Mouse (Mus musculus) liver, embryonic 14.5 days (tissue): ENCODE measurements around the gene Anks1b. TPM values are rescaled to one million over a fixed set of nuclear protein-coding genes. Genes with fewer than 3 reads are reported as not detected.

Experiments used
- ATAC-seq: fragments of 200-750 bp; cut with Nextera tagmentation; 2 replicates; pipeline ENCODE4 v1.8.0; 2017; ENCODE audit warnings: moderate number of reproducible peaks, mild to moderate bottlenecking, moderate library complexity; ENCODE audit not compliant: insufficient read depth
- DNase-seq, 3 experiments: peaks; one replicate each; pipeline ENCODE4 v3.0.0-alpha.2; 2012 to 2013; ENCODE audit warnings: low read depth in 3 of 3, low spot score in 3 of 3
- H3K27ac ChIP-seq: fragments of 300-500 bp; sonication (generic); 2 replicates; pipeline ENCODE4 v1.5.1; 2014; ENCODE audit warnings: moderate library complexity, mild to moderate bottlenecking, control low read depth, inconsistent platforms
- H3K27me3 ChIP-seq: fragments of 300-500 bp; sonication (generic); 2 replicates; pipeline ENCODE4 v1.6.1; 2014; ENCODE audit warnings: mild to moderate bottlenecking, low read length, moderate library complexity; ENCODE audit not compliant: control insufficient read depth, insufficient read depth
- H3K36me3 ChIP-seq: fragments of 300-500 bp; sonication (generic); replicated peaks from 2 replicates; pipeline ENCODE4 v1.6.1; 2014; ENCODE audit warnings: low read depth; ENCODE audit not compliant: control insufficient read depth, insufficient read depth
- H3K4me1 ChIP-seq, 2 experiments: fragments of 200-500 bp in 1 of 2; fragments of 300-500 bp in 1 of 2; sonication (generic) in 1 of 2; replicated peaks; 2 replicates each; pipeline ENCODE4 v1.6.1; 2012 to 2014; ENCODE audit warnings: antibody characterized with exemption in 1 of 2, inconsistent platforms in 1 of 2, low read length in 1 of 2; ENCODE audit not compliant: control insufficient read depth in 2 of 2, insufficient read depth in 2 of 2
- H3K4me2 ChIP-seq: fragments of 300-500 bp; sonication (generic); 2 replicates; pipeline ENCODE4 v1.6.1; 2014; ENCODE audit warnings: low read depth, mild to moderate bottlenecking, control low read depth, moderate library complexity
- H3K4me3 ChIP-seq, 2 experiments: fragments of 200-500 bp in 1 of 2; fragments of 300-500 bp in 1 of 2; sonication (generic) in 1 of 2; 2 replicates each; pipeline ENCODE4 v1.5.1; 2012 to 2014; ENCODE audit warnings: low read depth in 2 of 2, low read length in 2 of 2, mild to moderate bottlenecking in 2 of 2, control low read depth in 1 of 2, inconsistent platforms in 1 of 2, moderate library complexity in 1 of 2; ENCODE audit not compliant: insufficient read depth in 1 of 2
- H3K9ac ChIP-seq: fragments of 300-500 bp; sonication (generic); replicated peaks from 2 replicates; pipeline ENCODE4 v1.6.1; 2014; ENCODE audit warnings: mild to moderate bottlenecking, control low read depth, moderate library complexity
- H3K9me3 ChIP-seq: fragments of 300-500 bp; sonication (generic); 2 replicates; pipeline ENCODE4 v1.6.1; 2016; ENCODE audit warnings: low read length, mixed read lengths; ENCODE audit not compliant: control insufficient read depth
- CTCF ChIP-seq: IDR thresholded peaks from 2 replicates; pipeline ENCODE4 v1.5.1; 2016; ENCODE audit warnings: antibody characterized with exemption, low read depth, control low read depth
- EP300 ChIP-seq: IDR thresholded peaks from 2 replicates; pipeline ENCODE4 v1.6.1; 2016; ENCODE audit warnings: antibody characterized with exemption, low read depth
- WGBS: fragments of 180-500 bp; shearing (Covaris S2); extraction: QIAGEN DNeasy Blood & Tissue Kit; methylation state at CpG from one replicate; pipeline ENCODE4 v1.1.7; 2014; ENCODE audit not compliant: insufficient replicate concordance; 5-methylcytosine and 5-hydroxymethylcytosine counted together
- polyA plus RNA-seq, 2 experiments: library from polyadenylated mRNA; depleted of rRNA in 1 of 2; stranded (reverse) in 1 of 2; unstranded in 1 of 2; fragments of >200 nt; fragmentation: Nextera tagmentation in 1 of 2; extraction: Ambion mirVana in 1 of 2; gene quantifications; 2 replicates each; pipeline versions ENCODE4 v1.2.1 to v1.2.3; 2012 to 2014

Anks1b gene
- polyA plus RNA-seq, 2 experiments, result not detected

DNA sequence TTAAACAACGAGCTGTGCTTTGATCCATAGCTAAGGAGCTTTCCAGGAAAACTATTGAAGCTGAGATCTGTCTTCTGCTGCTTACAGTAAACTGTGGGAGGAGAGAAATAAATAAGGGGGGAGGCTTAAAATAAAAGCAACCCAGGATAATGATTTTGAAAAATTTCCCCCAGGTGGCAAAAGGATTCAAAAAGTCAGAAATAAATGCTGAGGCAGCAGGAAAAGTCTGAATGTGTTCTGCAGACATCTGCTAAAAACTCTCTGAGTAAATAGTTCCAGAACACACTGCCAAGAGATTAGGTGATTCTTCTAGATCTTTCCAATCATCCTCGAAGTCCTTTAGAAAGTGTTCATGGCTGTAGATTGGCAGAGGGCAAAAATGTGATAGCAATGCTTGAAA lies 865.2 kb downstream of the Anks1b start:
- H3K9me3 ChIP-seq, result no peaks in the 10 kb centered on the region
- WGBS, result 41% methylated on average over 2 of the region's 2 CpGs
- DNase-seq, result no peak
- no peak overlapping the region for H3K9ac ChIP-seq
- no peak overlapping the region for H3K27ac ChIP-seq
- H3K36me3 ChIP-seq, result no peaks in the 10 kb centered on the region
- TF ChIP-seq CTCF, result no peak
- TF ChIP-seq EP300, result no peak
- H3K4me3 ChIP-seq, result no peak overlapping the region
- no peaks in the 10 kb centered on the region for H3K27me3 ChIP-seq
- no peak for ATAC-seq
- H3K4me2 ChIP-seq, result no peak overlapping the region
- no peaks in the 10 kb centered on the region for H3K4me1 ChIP-seq

DNA sequence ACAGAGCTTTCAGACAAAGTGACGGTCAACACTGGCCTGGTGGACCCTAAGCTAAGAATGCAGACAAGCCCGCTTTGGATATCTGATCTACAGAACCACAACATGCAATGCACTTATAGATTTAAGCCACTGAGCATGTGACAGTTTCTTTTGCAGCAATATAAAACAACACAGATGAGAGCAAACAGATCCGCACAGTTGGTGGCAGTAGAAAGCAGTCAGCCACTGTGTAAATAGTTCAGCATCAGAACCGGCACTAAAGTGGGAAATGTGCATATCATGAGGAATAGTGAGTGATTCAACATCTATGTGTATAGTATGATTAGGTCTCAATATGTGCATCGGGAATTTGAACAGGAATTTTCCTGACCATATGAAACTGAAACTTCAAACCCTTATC lies 867.6 kb downstream of the Anks1b start:
- whole genome bisulfite sequencing, result 78% methylated on average over 5 of the region's 5 CpGs
- H3K4me1 ChIP-seq, result no peaks in the 10 kb centered on the region
- no peaks in the 10 kb centered on the region for H3K9me3 ChIP-seq
- H3K27me3 ChIP-seq, result no peaks in the 10 kb centered on the region
- H3K36me3 ChIP-seq, result no peaks in the 10 kb centered on the region
- H3K4me2 ChIP-seq, result no peak overlapping the region
- no peak for TF ChIP-seq CTCF
- no peak for TF ChIP-seq EP300
- H3K27ac ChIP-seq, result no peak overlapping the region
- H3K9ac ChIP-seq, result no peak overlapping the region
- DNase-seq (no peak), ATAC-seq (no peak)
- H3K4me3 ChIP-seq, result no peak overlapping the region

DNA sequence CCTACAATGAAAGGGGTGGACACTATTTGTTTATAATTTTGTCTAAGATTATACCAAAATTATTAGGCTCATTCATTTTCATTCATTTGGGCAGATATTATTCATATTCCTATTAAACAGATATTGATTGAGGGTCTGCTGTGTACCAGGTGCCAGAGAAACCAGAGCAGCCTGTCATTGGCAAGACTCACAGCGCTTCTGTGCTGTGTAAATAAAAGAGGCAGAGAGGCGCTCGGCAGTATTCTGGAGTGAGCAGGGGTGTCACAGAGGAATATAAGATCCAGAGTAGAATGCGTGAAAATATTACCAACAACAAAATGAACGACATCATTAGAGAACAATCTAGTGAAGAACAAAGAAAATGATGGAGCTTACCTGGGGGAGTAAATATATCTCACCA lies 878.6 kb downstream of the Anks1b start:
- TF ChIP-seq EP300 (no peak), CTCF (no peak)
- H3K9me3 ChIP-seq, result no peaks in the 10 kb centered on the region
- H3K27ac ChIP-seq, result no peak overlapping the region
- no peak overlapping the region for H3K4me3 ChIP-seq
- no peak overlapping the region for H3K9ac ChIP-seq
- H3K36me3 ChIP-seq, result no peaks in the 10 kb centered on the region
- no peak overlapping the region for H3K4me2 ChIP-seq
- H3K4me1 ChIP-seq, result no peaks in the 10 kb centered on the region
- no peaks in the 10 kb centered on the region for H3K27me3 ChIP-seq
- DNase-seq, result no peak
- no peak for ATAC-seq
- WGBS, result 66% methylated on average over 5 of the region's 5 CpGs

DNA sequence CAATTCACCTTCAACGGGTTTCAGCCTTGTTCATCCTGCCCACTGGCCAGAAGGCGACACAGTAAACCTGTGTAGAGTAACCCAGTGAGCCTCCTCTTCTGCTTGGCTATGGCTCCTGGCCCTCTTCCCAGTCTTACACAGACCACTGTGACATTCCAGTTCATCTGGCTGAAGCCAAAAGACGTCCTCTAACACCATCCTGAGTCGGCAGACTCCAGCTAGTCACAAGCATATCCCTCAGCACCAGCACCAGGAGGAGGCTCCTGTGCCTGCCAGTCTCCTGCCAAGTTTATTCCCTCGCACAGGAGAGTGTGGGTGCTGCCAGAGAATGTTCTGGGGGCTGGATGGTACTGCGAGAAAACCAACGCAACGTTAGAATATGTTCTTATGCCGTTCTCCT lies 879.8 kb downstream of the Anks1b start:
- Histone ChIP-seq H3K9me3 (no peaks in the 10 kb centered on the region), H3K27me3 (no peaks in the 10 kb centered on the region), H3K36me3 (no peaks in the 10 kb centered on the region), H3K4me1 (no peaks in the 10 kb centered on the region), H3K4me3 (no peak overlapping the region), H3K9ac (no peak overlapping the region), H3K4me2 (no peak overlapping the region), H3K27ac (no peak overlapping the region)
- no peak for DNase-seq
- 65% methylated on average over 9 of the region's 9 CpGs for WGBS
- no peak for TF ChIP-seq EP300
- TF ChIP-seq CTCF, result no peak
- no peak for ATAC-seq

DNA sequence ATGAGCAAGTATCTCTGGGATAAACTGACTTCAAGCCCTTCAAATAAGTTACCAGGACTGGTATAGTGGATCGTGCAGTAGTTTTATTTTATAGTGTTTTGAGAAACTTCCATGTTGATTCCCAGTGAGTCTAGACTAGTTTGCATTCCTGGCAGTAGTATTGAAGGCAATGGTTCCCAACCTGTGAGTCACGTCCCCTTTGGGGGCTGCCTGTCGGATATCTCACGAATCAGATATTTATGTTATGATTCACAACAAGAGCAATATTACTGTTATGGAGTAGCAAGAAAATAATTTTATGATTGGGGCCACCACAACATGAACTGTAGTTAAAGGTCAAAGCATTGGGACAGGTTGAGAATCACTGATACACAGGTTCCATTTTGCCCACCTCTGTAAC lies 884.5 kb downstream of the Anks1b start:
- no peak for ATAC-seq
- Histone ChIP-seq H3K27ac (no peak overlapping the region), H3K4me3 (no peak overlapping the region), H3K36me3 (no peaks in the 10 kb centered on the region), H3K27me3 (no peaks in the 10 kb centered on the region), H3K9ac (no peak overlapping the region), H3K9me3 (no peaks in the 10 kb centered on the region), H3K4me1 (no peaks in the 10 kb centered on the region), H3K4me2 (no peak overlapping the region)
- WGBS, result 70% methylated on average over 4 of the region's 4 CpGs
- DNase-seq, result no peak
- TF ChIP-seq EP300 (no peak), CTCF (no peak)

DNA sequence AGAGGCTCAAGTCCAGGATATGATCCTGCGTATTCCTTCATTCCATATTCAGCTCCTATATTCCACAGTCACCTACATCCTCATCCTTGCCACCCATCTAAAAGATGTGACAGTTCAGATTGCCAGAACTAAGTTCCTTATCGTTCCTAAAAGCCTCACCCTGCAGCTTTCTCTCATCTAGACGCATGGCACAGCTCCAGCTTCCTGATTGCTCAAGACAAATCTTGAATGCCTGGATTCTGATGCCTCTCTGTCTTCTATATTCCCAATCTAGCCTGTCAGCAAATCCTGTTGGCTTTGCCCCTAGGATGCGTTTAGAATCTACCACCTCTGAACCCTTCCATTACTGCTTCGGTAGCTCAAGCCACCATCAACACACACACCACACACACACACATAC lies 886.6 kb downstream of the Anks1b start:
- DNase-seq (no peak), ATAC-seq (no peak)
- Histone ChIP-seq H3K27ac (no peak overlapping the region), H3K36me3 (no peaks in the 10 kb centered on the region), H3K9me3 (no peaks in the 10 kb centered on the region), H3K4me3 (no peak overlapping the region), H3K27me3 (no peaks in the 10 kb centered on the region), H3K9ac (no peak overlapping the region), H3K4me2 (no peak overlapping the region), H3K4me1 (no peaks in the 10 kb centered on the region)
- no peak for TF ChIP-seq CTCF
- no peak for TF ChIP-seq EP300
- WGBS, result 58% methylated on average over 5 of the region's 5 CpGs
